Mouse (Mus musculus): ENCODE measurements around the gene Rgs7. TPM values are rescaled to one million over a fixed set of nuclear protein-coding genes. Genes with fewer than 3 reads are reported as not detected.

Rgs7 gene
- polyA plus RNA-seq, 1 experiment from 2014 or later = 58.2 TPM

DNA sequence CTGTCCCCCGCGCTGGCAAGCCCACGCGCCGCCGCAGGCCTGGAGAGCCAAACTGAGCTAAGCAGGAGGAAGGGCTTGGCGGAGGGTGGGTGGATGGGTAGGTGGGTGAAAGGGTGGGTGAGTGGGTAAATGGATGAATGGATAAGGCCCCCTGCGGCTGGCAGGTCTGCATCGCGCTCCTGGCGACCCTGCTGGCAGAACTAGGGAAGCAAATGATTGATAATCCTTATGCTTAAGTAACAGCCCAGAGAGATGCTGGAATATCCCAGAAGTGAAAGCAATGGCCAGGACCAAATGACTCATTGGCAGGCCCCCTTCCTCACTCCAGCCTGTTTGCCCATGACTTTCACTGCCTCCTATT, 363 bp upstream of the Rgs7 start:
- H3K9me3 ChIP-seq (ENCODE audit: control insufficient read depth, low read length) = no peaks in the 10 kb centered on the region
- H3K4me3 ChIP-seq (ENCODE audit: low read depth, low read length) = peak overlapping the region; percentile 78
- H3K27ac ChIP-seq (ENCODE audit: low read depth, low read length) = peak overlapping the region; percentile 74
- no peaks in the 10 kb centered on the region for H3K36me3 ChIP-seq (ENCODE audit: control insufficient read depth, insufficient read depth, low read length)
- H3K27me3 ChIP-seq (ENCODE audit: control insufficient read depth, insufficient read depth, low read length) = no peaks in the 10 kb centered on the region
- peak; percentile 85 for ATAC-seq (ENCODE audit: low read depth)
- WGBS = 1% methylated on average over 11 of the region's 11 CpGs
- H3K4me1 ChIP-seq (ENCODE audit: control insufficient read depth, insufficient read depth, low read length) = peaks cover 4% of the 10 kb centered on the region; the same call in 1 of the 2 replicates
- peak overlapping the region; percentile 51 for H3K4me2 ChIP-seq (ENCODE audit: low read depth, low read length)
- H3K9ac ChIP-seq (replicated peaks; ENCODE audit: low read depth, low read length) = peak overlapping the region; percentile 85

DNA sequence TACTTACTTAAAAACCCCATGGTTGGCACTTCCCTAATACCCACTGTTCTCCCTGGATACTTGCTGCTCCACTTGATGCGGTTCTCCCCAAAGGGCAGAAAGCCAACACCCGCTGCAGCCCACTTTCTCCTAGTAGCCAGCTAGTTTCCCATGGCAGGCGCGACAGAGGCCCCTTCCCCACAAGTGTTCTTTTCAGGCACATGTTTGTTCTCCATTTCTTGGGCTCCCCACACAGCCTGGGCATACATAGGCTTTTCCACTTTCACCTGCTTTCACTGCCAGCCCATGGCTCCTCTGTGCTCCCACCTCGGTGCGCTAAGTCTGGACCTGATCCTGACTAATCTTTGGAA, 814 bp downstream of the Rgs7 start:
- Histone ChIP-seq H3K36me3 (ENCODE audit: control insufficient read depth, insufficient read depth, low read length) (no peaks in the 10 kb centered on the region), H3K27me3 (ENCODE audit: control insufficient read depth, insufficient read depth, low read length) (no peaks in the 10 kb centered on the region), H3K4me1 (ENCODE audit: control insufficient read depth, insufficient read depth, low read length) (peaks cover 4% of the 10 kb centered on the region; the same call in 1 of the 2 replicates), H3K27ac (ENCODE audit: low read depth, low read length) (peak overlapping the region; percentile 74; the same call in 1 of the 2 replicates), H3K4me2 (ENCODE audit: low read depth, low read length) (peak overlapping the region; percentile 51), H3K9ac (replicated peaks; ENCODE audit: low read depth, low read length) (peak overlapping the region; percentile 85), H3K9me3 (ENCODE audit: control insufficient read depth, low read length) (no peaks in the 10 kb centered on the region), H3K4me3 (ENCODE audit: low read depth, low read length) (peak overlapping the region; percentile 78)
- 11% methylated on average over 6 of the region's 6 CpGs for WGBS
- ATAC-seq (ENCODE audit: low read depth) = peak; percentile 18; the same call in 1 of the 2 replicates

DNA sequence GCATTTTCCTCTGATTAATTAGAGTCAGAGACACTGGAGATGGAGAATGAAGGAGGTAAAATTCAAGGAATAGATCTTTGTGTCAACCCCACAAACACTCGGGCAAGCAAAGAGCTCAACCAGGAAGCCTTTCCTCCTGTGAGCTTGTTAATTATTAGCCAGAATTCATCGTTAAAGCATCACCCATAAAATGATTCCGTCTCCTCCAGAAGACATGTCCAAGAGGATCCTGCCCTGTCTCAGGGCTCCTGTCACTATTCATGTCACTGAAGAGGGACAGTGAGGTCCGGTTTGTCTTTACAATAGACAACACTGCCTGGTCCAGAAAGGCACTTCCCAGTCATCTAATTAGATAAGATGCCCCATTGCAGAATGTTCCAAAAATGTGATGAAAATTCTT, 7.2 kb downstream of the Rgs7 start:
- Histone ChIP-seq H3K36me3 (ENCODE audit: control insufficient read depth, insufficient read depth, low read length) (no peaks in the 10 kb centered on the region), H3K9me3 (ENCODE audit: control insufficient read depth, low read length) (no peaks in the 10 kb centered on the region), H3K27ac (ENCODE audit: low read depth, low read length) (no peak overlapping the region), H3K4me1 (ENCODE audit: control insufficient read depth, insufficient read depth, low read length) (no peaks in the 10 kb centered on the region; the same call in 1 of the 2 replicates), H3K9ac (replicated peaks; ENCODE audit: low read depth, low read length) (no peak overlapping the region), H3K4me2 (ENCODE audit: low read depth, low read length) (no peak overlapping the region), H3K4me3 (ENCODE audit: low read depth, low read length) (no peak overlapping the region), H3K27me3 (ENCODE audit: control insufficient read depth, insufficient read depth, low read length) (no peaks in the 10 kb centered on the region)
- no peak for ATAC-seq (ENCODE audit: low read depth)
- 29% methylated on average over 4 of the region's 4 CpGs for WGBS

DNA sequence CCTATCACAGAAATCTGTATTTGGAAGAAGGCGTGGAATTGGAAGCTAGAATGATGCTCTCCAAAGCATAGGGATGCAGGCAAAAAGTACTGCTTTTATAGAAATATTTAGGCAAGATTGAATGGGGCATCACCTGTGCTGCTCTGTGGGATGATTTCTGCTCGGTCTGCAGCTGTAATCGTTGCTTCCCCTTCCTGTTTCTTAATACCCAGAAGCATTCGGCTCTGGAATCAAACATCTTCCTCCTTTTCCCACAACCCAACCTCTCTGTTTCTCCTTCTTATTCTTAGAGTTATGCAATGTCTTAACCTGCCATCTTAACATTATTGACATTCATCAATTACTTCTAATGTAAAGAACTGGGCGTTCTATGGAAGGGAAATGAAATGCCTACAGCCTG, 19.2 kb downstream of the Rgs7 start:
- Histone ChIP-seq H3K4me3 (ENCODE audit: low read depth, low read length) (no peak overlapping the region), H3K27me3 (ENCODE audit: control insufficient read depth, insufficient read depth, low read length) (no peaks in the 10 kb centered on the region), H3K27ac (ENCODE audit: low read depth, low read length) (no peak overlapping the region), H3K4me1 (ENCODE audit: control insufficient read depth, insufficient read depth, low read length) (no peaks in the 10 kb centered on the region), H3K4me2 (ENCODE audit: low read depth, low read length) (no peak overlapping the region), H3K36me3 (ENCODE audit: control insufficient read depth, insufficient read depth, low read length) (no peaks in the 10 kb centered on the region), H3K9ac (replicated peaks; ENCODE audit: low read depth, low read length) (no peak overlapping the region), H3K9me3 (ENCODE audit: control insufficient read depth, low read length) (no peaks in the 10 kb centered on the region)
- ATAC-seq (ENCODE audit: low read depth) = no peak
- 88% methylated on average over 5 of the region's 5 CpGs for WGBS

DNA sequence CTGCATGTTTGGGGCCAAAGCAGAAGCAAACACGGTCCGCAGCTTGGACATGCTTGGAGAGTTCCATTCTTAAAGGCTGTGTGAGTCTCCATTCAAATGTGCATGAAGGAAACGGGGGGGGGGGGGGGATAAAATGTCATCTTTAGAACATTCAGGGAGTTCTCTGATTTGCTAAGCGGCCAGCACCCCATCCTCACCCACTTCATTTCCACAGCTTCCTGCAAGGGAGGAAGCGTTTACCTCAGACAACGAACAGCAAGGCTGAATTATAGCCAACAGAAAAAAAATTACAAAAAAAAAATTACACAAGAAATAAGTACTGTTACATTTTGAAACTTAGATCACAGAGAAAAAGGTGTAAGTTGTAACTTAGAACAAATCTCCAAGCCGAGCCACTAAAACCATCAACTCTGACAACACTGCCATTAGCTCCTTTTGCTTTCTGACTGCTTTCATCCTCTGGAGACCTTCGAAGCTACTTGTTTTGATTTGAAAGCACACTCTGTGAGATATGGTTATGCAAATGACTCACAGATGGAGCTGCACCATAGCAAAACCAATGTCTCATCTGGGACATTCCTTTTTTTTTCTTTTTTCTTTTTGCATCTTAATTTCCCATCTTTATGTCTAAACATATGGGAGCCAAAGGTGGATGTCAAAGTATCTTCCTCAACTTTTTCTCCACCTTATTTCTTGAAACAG, 23.1 kb downstream of the Rgs7 start:
- H3K36me3 ChIP-seq (ENCODE audit: control insufficient read depth, insufficient read depth, low read length) = no peaks in the 10 kb centered on the region
- no peak overlapping the region for H3K4me3 ChIP-seq (ENCODE audit: low read depth, low read length)
- no peak overlapping the region for H3K27ac ChIP-seq (ENCODE audit: low read depth, low read length)
- 53% methylated on average over 8 of the region's 8 CpGs for WGBS
- H3K9me3 ChIP-seq (ENCODE audit: control insufficient read depth, low read length) = no peaks in the 10 kb centered on the region
- H3K9ac ChIP-seq (replicated peaks; ENCODE audit: low read depth, low read length) = no peak overlapping the region
- H3K4me2 ChIP-seq (ENCODE audit: low read depth, low read length) = no peak overlapping the region
- ATAC-seq (ENCODE audit: low read depth) = no peak; the same call in 1 of the 2 replicates
- no peaks in the 10 kb centered on the region for H3K4me1 ChIP-seq (ENCODE audit: control insufficient read depth, insufficient read depth, low read length)
- H3K27me3 ChIP-seq (ENCODE audit: control insufficient read depth, insufficient read depth, low read length) = no peaks in the 10 kb centered on the region

DNA sequence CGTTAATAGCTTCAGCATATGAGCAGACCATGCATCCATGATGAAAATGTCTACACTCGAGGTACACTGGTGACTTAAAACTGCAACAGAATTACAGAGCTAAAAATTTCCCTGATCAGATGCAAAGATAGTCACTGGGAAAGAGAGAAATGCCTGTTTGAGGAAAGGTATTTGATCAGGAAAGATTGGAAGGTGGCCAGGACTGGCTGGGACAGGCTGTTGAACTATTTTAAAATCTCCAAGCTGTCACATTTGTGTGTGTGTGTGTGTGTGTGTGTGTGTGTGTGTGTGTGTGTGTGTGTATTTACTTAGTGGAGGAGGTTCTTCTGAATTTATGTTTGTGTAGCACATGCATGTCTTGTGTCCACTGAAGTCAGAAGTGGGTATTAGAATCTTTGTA, 27.7 kb downstream of the Rgs7 start:
- no peak overlapping the region for H3K4me3 ChIP-seq (ENCODE audit: low read depth, low read length)
- H3K36me3 ChIP-seq (ENCODE audit: control insufficient read depth, insufficient read depth, low read length) = no peaks in the 10 kb centered on the region
- WGBS = 90% methylated on average over 2 of the region's 2 CpGs
- no peak overlapping the region for H3K9ac ChIP-seq (replicated peaks; ENCODE audit: low read depth, low read length)
- H3K27ac ChIP-seq (ENCODE audit: low read depth, low read length) = no peak overlapping the region
- no peaks in the 10 kb centered on the region for H3K4me1 ChIP-seq (ENCODE audit: control insufficient read depth, insufficient read depth, low read length)
- ATAC-seq (ENCODE audit: low read depth) = no peak
- H3K4me2 ChIP-seq (ENCODE audit: low read depth, low read length) = no peak overlapping the region
- H3K27me3 ChIP-seq (ENCODE audit: control insufficient read depth, insufficient read depth, low read length) = no peaks in the 10 kb centered on the region
- no peaks in the 10 kb centered on the region for H3K9me3 ChIP-seq (ENCODE audit: control insufficient read depth, low read length)

DNA sequence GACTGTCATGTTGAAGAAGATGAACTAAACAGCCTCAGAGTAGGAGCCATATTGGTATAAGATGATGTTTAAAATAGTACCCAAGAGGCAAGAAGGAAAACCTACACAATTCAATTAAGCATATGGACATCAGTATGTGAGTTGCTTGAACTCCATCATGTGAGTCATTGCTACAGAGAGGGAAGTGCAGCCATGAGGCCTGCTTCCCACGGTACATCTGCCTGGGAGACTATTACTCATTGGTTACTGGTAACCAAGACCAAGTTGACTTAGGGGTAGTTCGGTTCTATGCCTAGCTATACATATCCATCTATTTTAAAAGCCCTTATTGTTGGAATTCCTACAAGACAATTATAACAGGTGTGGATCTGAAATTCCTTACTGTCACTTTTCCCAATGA, 29.9 kb downstream of the Rgs7 start:
- Histone ChIP-seq H3K4me1 (ENCODE audit: control insufficient read depth, insufficient read depth, low read length) (no peaks in the 10 kb centered on the region), H3K27me3 (ENCODE audit: control insufficient read depth, insufficient read depth, low read length) (no peaks in the 10 kb centered on the region), H3K9ac (replicated peaks; ENCODE audit: low read depth, low read length) (no peak overlapping the region), H3K9me3 (ENCODE audit: control insufficient read depth, low read length) (no peaks in the 10 kb centered on the region), H3K4me3 (ENCODE audit: low read depth, low read length) (no peak overlapping the region), H3K36me3 (ENCODE audit: control insufficient read depth, insufficient read depth, low read length) (no peaks in the 10 kb centered on the region), H3K27ac (ENCODE audit: low read depth, low read length) (no peak overlapping the region), H3K4me2 (ENCODE audit: low read depth, low read length) (no peak overlapping the region)
- WGBS = 87% methylated on average over 2 of the region's 2 CpGs
- no peak for ATAC-seq (ENCODE audit: low read depth)

DNA sequence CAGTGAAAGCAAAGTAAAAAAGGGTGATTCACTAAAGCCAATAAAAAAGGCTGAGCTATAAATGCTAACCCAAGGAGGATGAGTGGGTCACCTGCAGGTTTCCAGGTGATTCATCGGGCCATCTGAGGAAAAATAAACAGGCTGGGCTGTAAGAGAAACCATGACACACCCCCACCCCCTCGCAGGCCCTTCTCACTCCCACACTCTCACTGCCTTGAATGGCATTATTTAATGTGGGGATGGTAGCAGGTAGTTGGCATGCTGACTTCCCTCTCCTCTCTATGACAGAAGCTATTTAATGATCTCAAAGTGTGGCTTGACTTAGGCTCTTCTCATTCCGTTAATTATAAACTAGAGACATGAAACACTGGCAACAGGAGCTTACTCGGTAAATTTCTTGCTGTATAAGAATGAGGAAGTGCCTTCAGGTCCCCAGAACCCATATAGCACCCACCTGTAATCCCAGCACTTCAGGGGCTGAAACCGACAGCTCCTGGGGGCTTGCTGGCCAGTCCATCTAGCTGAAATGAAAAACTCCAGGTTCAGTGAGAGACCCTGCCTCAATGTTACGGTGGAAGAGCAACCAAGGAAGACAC, 38.2 kb downstream of the Rgs7 start:
- H3K36me3 ChIP-seq (ENCODE audit: control insufficient read depth, insufficient read depth, low read length) = no peaks in the 10 kb centered on the region
- no peak overlapping the region for H3K27ac ChIP-seq (ENCODE audit: low read depth, low read length)
- ATAC-seq (ENCODE audit: low read depth) = no peak
- no peak overlapping the region for H3K4me3 ChIP-seq (ENCODE audit: low read depth, low read length)
- H3K9ac ChIP-seq (replicated peaks; ENCODE audit: low read depth, low read length) = no peak overlapping the region
- 89% methylated on average over 6 of the region's 6 CpGs for WGBS
- no peak overlapping the region for H3K4me2 ChIP-seq (ENCODE audit: low read depth, low read length)
- H3K4me1 ChIP-seq (ENCODE audit: control insufficient read depth, insufficient read depth, low read length) = no peaks in the 10 kb centered on the region
- no peaks in the 10 kb centered on the region for H3K9me3 ChIP-seq (ENCODE audit: control insufficient read depth, low read length)
- H3K27me3 ChIP-seq (ENCODE audit: control insufficient read depth, insufficient read depth, low read length) = no peaks in the 10 kb centered on the region

DNA sequence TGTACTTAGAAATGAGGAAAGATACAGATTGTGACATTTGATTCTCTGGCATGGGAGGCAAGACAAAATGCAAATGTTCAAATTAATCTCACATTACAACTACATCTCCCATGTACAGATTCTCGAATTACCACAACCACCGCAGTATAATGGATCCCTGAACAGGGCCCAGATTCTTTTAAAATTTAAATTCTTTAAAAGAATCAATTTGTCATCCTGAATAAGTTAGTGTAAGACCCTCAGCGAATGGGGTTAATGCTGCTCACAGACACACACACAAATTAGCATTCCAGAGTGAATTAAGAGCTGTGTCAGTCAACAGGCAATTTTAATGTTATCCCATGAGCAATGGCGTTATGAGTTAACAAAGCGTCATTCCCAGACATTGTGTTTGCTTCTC, 44.3 kb downstream of the Rgs7 start:
- ATAC-seq (ENCODE audit: low read depth) = no peak

More for the DNA sequence above, 44.3 kb downstream of the Rgs7 start:
- Histone ChIP-seq H3K27me3 (ENCODE audit: control insufficient read depth, insufficient read depth, low read length) (no peaks in the 10 kb centered on the region), H3K4me3 (ENCODE audit: low read depth, low read length) (no peak overlapping the region), H3K4me1 (ENCODE audit: control insufficient read depth, insufficient read depth, low read length) (no peaks in the 10 kb centered on the region), H3K27ac (ENCODE audit: low read depth, low read length) (no peak overlapping the region), H3K36me3 (ENCODE audit: control insufficient read depth, insufficient read depth, low read length) (no peaks in the 10 kb centered on the region), H3K9ac (replicated peaks; ENCODE audit: low read depth, low read length) (no peak overlapping the region), H3K4me2 (ENCODE audit: low read depth, low read length) (no peak overlapping the region), H3K9me3 (ENCODE audit: control insufficient read depth, low read length) (no peaks in the 10 kb centered on the region)
- 58% methylated on average over 5 of the region's 5 CpGs for WGBS

Measured in neural tube, embryonic 14.5 days (tissue).